1 mouse cellular context compared by ENCODE assay signal in genomic region chr7:27731281-27731883, GRCm38 (mm10).
TF ChIP-seq lines count a peak whose summit lies in the region.

TSS of gene Zfp60 (plus strand) at chr7:27731389.

TF ChIP-seq in MEL, 35 proteins besides CTCF, POLR2A, EP300 and RAD21 (continued from another document):
- TF ChIP-seq CHD1 (IDR thresholded peaks at IDR 0.05; ENCODE audit: low read depth, low read length) (no peak), NRF1 (IDR thresholded peaks at IDR 0.05; ENCODE audit: insufficient read depth, low read depth, low read length, poor library complexity, severe bottlenecking) (peak; percentile 65), JUND (IDR thresholded peaks at IDR 0.05; ENCODE audit: low read depth, low read length) (no peak), ZMIZ1 (IDR thresholded peaks at IDR 0.05; ENCODE audit: low read depth, low read length) (no peak)
